ENCODE assay signal across 8 mouse cellular contexts in the genomic region with DNA sequence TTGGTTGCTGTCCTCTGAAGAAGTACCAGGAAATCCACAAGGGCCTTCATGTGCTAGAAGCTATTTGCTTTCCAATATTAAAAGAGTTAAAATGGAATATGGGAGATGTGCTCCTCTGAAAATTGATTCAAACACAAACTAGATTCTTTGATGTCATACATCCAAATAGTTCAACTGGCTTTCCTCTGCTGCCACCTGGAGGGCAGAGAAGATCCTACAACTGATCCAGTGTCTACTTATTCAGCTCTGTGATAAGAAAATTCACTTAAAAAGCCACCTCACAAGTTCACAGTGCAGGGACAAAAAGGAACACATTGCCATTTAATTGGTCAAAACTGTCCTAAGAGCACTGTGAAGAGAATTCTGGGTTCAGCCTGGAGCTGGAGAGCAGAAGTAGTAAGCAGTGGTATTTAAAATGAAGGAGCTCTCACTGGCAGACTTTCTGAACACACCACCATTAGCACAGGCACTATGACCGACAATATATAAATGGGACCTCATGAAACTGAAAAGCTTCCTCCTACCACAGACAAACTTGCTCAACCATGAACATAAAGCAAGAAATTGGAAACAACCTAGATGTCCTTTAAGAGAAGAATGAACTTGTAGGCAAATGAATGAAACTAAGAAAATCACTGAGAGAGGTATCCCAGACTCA.
DNase-seq lines count a peak whose midpoint lies in the region; ATAC-seq lines count a peak whose summit lies in the region.

No protein-coding gene starts in this region.

- intact Hi-C loops in left cerebral cortex, postnatal 4 days (cut with DNase I) = loop anchor here (2.0 kb wide), 1 partner anchor 216 kb away; no protein-coding TSS in a partner anchor

- WGBS in midbrain, embryonic 11.5 days = 83% methylated on average over 1 of the region's 1 CpGs
- 85% methylated on average over 1 of the region's 1 CpGs for WGBS in midbrain, embryonic 15.5 days
- 91% methylated on average over 1 of the region's 1 CpGs for WGBS in embryonic facial prominence, embryonic 14.5 days

- H3K9ac ChIP-seq in midbrain, embryonic 11.5 days (ENCODE audit: low read length) = no peak overlapping the region
- H3K9ac ChIP-seq in midbrain, embryonic 15.5 days = no peak overlapping the region
- no peak overlapping the region for H3K9ac ChIP-seq in embryonic facial prominence, embryonic 14.5 days (ENCODE audit: low read depth, low read length)

- no peak overlapping the region for H3K4me2 ChIP-seq in midbrain, embryonic 11.5 days
- no peak overlapping the region for H3K4me2 ChIP-seq in midbrain, embryonic 15.5 days
- H3K4me2 ChIP-seq in embryonic facial prominence, embryonic 14.5 days (ENCODE audit: low read depth, low read length) = no peak overlapping the region

- no peaks in the 10 kb centered on the region; the same call in 1 of the 2 replicates for H3K27me3 ChIP-seq in midbrain, embryonic 11.5 days (ENCODE audit: control insufficient read depth, insufficient read depth, low read length)
- H3K27me3 ChIP-seq in midbrain, embryonic 15.5 days (replicated peaks) = no peaks in the 10 kb centered on the region
- no peaks in the 10 kb centered on the region for H3K27me3 ChIP-seq in embryonic facial prominence, embryonic 14.5 days (replicated peaks; ENCODE audit: control insufficient read depth, insufficient read depth, low read length)

- no peak overlapping the region for H3K27ac ChIP-seq in midbrain, embryonic 11.5 days (ENCODE audit: low read depth, low read length)
- H3K27ac ChIP-seq in midbrain, embryonic 15.5 days = no peak overlapping the region
- H3K27ac ChIP-seq in embryonic facial prominence, embryonic 14.5 days (replicated peaks; ENCODE audit: low read depth, low read length) = no peak overlapping the region

- H3K36me3 ChIP-seq in midbrain, embryonic 11.5 days (ENCODE audit: control insufficient read depth, insufficient read depth, low read length) = no peaks in the 10 kb centered on the region
- H3K36me3 ChIP-seq in midbrain, embryonic 15.5 days (replicated peaks) = no peaks in the 10 kb centered on the region
- 0 out of 2 replicates have a peak, but pooled peaks cover 5% of the 10 kb centered on the region for H3K36me3 ChIP-seq in embryonic facial prominence, embryonic 14.5 days (ENCODE audit: control insufficient read depth, insufficient read depth, low read length)

- no peaks in the 10 kb centered on the region for H3K4me1 ChIP-seq in midbrain, embryonic 11.5 days (ENCODE audit: control insufficient read depth, insufficient read depth, low read length)
- no peaks in the 10 kb centered on the region for H3K4me1 ChIP-seq in midbrain, embryonic 15.5 days
- no peaks in the 10 kb centered on the region for H3K4me1 ChIP-seq in embryonic facial prominence, embryonic 14.5 days (ENCODE audit: control insufficient read depth, insufficient read depth, low read length)

- DNase-seq in midbrain, embryonic 11.5 days (ENCODE audit: low spot score, missing footprints) = peak; percentile 97
- DNase-seq in adrenal gland, postnatal 36 days = peak; percentile 66 to 78
- peak; percentile 66 for DNase-seq in embryonic facial prominence, embryonic 14.5 days (ENCODE audit: low spot score)
- DNase-seq in induced T-regulatory cell, adult 2 months (ENCODE audit: low read depth) = peak; percentile 81
- peak; percentile 80 for DNase-seq in left cerebral cortex, postnatal 4 days
- peak; percentile 13 for DNase-seq in ovary, adult 18-20 months (ENCODE audit: low spot score)
- peak; percentile 77 for DNase-seq in thymus, postnatal 25 days

- no peaks in the 10 kb centered on the region for H3K9me3 ChIP-seq in midbrain, embryonic 11.5 days (ENCODE audit: control insufficient read depth, low read length)
- H3K9me3 ChIP-seq in midbrain, embryonic 15.5 days = no peaks in the 10 kb centered on the region
- no peaks in the 10 kb centered on the region for H3K9me3 ChIP-seq in embryonic facial prominence, embryonic 14.5 days (ENCODE audit: control insufficient read depth, low read length)

- no peak overlapping the region for H3K4me3 ChIP-seq in midbrain, embryonic 11.5 days (ENCODE audit: low read depth, low read length)
- H3K4me3 ChIP-seq in midbrain, embryonic 15.5 days = no peak overlapping the region
- no peak overlapping the region for H3K4me3 ChIP-seq in embryonic facial prominence, embryonic 14.5 days (ENCODE audit: low read depth, low read length)

- no peak for ATAC-seq in midbrain, embryonic 11.5 days (ENCODE audit: low FRiP score)
- ATAC-seq in midbrain, embryonic 15.5 days (replicated peaks) = no peak
- ATAC-seq in embryonic facial prominence, embryonic 14.5 days (ENCODE audit: low read depth) = no peak

Comparison
In these comparisons a context has a peak if more than half of its experiments do, and no peak if none do; other contexts are left out.
1. DNase-seq: peak in every context shown above with its lines; median percentile 97 in midbrain, embryonic 11.5 days; 81 in induced T-regulatory cell, adult 2 months; 80 in left cerebral cortex, postnatal 4 days; 77 in thymus, postnatal 25 days; 72 in adrenal gland, postnatal 36 days; 66 in embryonic facial prominence, embryonic 14.5 days; 13 in ovary, adult 18-20 months.